ENCODE assay signal across 24 mouse cellular contexts in genomic region chr16:5184956-5185355, GRCm38 (mm10). TPM values are rescaled to one million over a fixed set of nuclear protein-coding genes. Genes with fewer than 3 reads are reported as not detected.
DNase-seq lines count a peak whose midpoint lies in the region; ATAC-seq and TF ChIP-seq lines count a peak whose summit lies in the region.
"Had no signal": no experiment of that assay in that cellular context is flagged by ENCODE, and none has a peak within 500 bp of the region (broad histone marks: within the 10 kb centered on the region; RNA-seq: fewer than 3 reads in every experiment).

No protein-coding gene starts in this region.

- H3K4me1 ChIP-seq in kidney, adult 2 months (ENCODE audit: control insufficient read depth, insufficient read depth, low read length), result no peaks in the 10 kb centered on the region
- H3K4me1 ChIP-seq in thymus, adult 2 months (replicated peaks; ENCODE audit: control insufficient read depth, insufficient read depth, low read length), result no peaks in the 10 kb centered on the region
- H3K4me1 ChIP-seq: hindbrain, embryonic 12.5 days had no signal

- no peaks in the 10 kb centered on the region for H3K27me3 ChIP-seq in kidney, adult 2 months (replicated peaks; ENCODE audit: control insufficient read depth, insufficient read depth, low read length)
- no peaks in the 10 kb centered on the region for H3K27me3 ChIP-seq in thymus, adult 2 months (ENCODE audit: control insufficient read depth, insufficient read depth, low read length)

- H3K36me3 ChIP-seq in kidney, adult 2 months (ENCODE audit: control insufficient read depth, insufficient read depth, low read length), result no peaks in the 10 kb centered on the region
- H3K36me3 ChIP-seq in thymus, adult 2 months (ENCODE audit: control insufficient read depth, insufficient read depth, low read length), result no peaks in the 10 kb centered on the region
- H3K36me3 ChIP-seq: hindbrain, embryonic 12.5 days had no signal

- ATAC-seq in frontal cortex, adult (ENCODE audit: low TSS enrichment), result no peak
- ATAC-seq: CD4-positive, CD25-positive, alpha-beta regulatory T cell, adult 4 months; forebrain, embryonic 16.5 days; inflammation-experienced regulatory T-cells, adult 6 months; Patski had no signal

- no peak for TF ChIP-seq POLR2A in kidney, adult 2 months (IDR thresholded peaks at IDR 0.05; ENCODE audit: low read depth, low read length)
- no peak for TF ChIP-seq POLR2A in thymus, adult 2 months (IDR thresholded peaks at IDR 0.05; ENCODE audit: control insufficient read depth, extremely low read depth, insufficient read depth, low read length, poor library complexity)

- no peak overlapping the region for H3K4me3 ChIP-seq in kidney, adult 2 months (ENCODE audit: insufficient read depth, low read depth, low read length)
- H3K4me3 ChIP-seq in thymus, adult 2 months (ENCODE audit: control insufficient read depth, insufficient read depth, low read length), result no peak overlapping the region
- H3K4me3 ChIP-seq: hindbrain, embryonic 12.5 days; left cerebral cortex, adult 2 months had no signal

- H3K27ac ChIP-seq in kidney, adult 2 months (ENCODE audit: insufficient read depth, low read depth, low read length), result 0 out of 2 replicates have a peak overlapping the region, but pooled peaks have one; percentile 8
- no peak overlapping the region for H3K27ac ChIP-seq in thymus, adult 2 months (ENCODE audit: control insufficient read depth, insufficient read depth, low read length)
- H3K27ac ChIP-seq: hindbrain, embryonic 12.5 days; left cerebral cortex, adult 2 months; stomach, postnatal 0 days had no signal

- DNase-seq in adrenal gland, postnatal 14 days, result peak; percentile 35
- no peak for DNase-seq in adrenal gland, postnatal 25 days
- no peak for DNase-seq in kidney, adult 2 months
- no peak for DNase-seq in kidney, postnatal 36 days
- peak; percentile 65 for DNase-seq in cerebellum, adult 9-11 months
- DNase-seq in thymus, adult 2 months, result no peak
- DNase-seq: heart, postnatal 10 days; kidney, postnatal 25 days; layer of hippocampus, adult 9-11 months; lung, adult 2 months; right cerebral cortex, postnatal 4 days; thymus, postnatal 14 days had no signal

- no peak for TF ChIP-seq CTCF in kidney, adult 2 months (conservative IDR thresholded peaks at IDR 0.05; ENCODE audit: insufficient read depth, insufficient read length, low read depth, low read length)
- no peak for TF ChIP-seq CTCF in thymus, adult 2 months (IDR thresholded peaks at IDR 0.05; ENCODE audit: borderline replicate concordance, control insufficient read depth, extremely low read depth, insufficient read depth, low read length, poor library complexity)

- 81% methylated on average over 5 of the region's 5 CpGs for whole genome bisulfite sequencing in kidney, adult 2 months
- 88% methylated on average over 5 of the region's 5 CpGs for WGBS in thymus, adult 2 months

RNA-seq across cellular contexts. Expression of gene Nagpa, which starts 18.9 kb away (rescaled TPM):
- total RNA-seq in adrenal gland, postnatal 14 days (2021), result 15.9 and 23.3 TPM in 2 replicates
- 30.8 and 31.5 TPM in 2 replicates for total RNA-seq in adrenal gland, postnatal 25 days (2021)
- polyA plus RNA-seq in kidney, adult 2 months (2012; rRNA removed), result 29.4 and 30.5 TPM in 2 replicates
- polyA plus RNA-seq in thymus, adult 2 months (2012; rRNA removed), result 54.8 and 59.7 TPM in 2 replicates

RNA-seq across cellular contexts. Expression of gene AU021092, which starts 37.1 kb away (rescaled TPM):
- total RNA-seq in adrenal gland, postnatal 14 days (2021), result 18.3 and 20.2 TPM in 2 replicates
- total RNA-seq in adrenal gland, postnatal 25 days (2021), result 10.8 and 14.5 TPM in 2 replicates
- 42.5 and 46.4 TPM in 2 replicates for polyA plus RNA-seq in kidney, adult 2 months (2012; rRNA removed)
- polyA plus RNA-seq in thymus, adult 2 months (2012; rRNA removed), result 1.9 and 2.8 TPM in 2 replicates
- total RNA-seq: megakaryocyte-erythroid progenitor cell, adult 5-6 weeks had no signal
- polyA plus RNA-seq: CD4-positive, CD25-positive, alpha-beta regulatory T cell, adult 4 months; inflammation-experienced regulatory T-cells, adult 6 months had no signal

RNA-seq across cellular contexts. Expression of gene Sec14l5, which starts 38.0 kb away (rescaled TPM):
- total RNA-seq in adrenal gland, postnatal 14 days (2021), result 0.07 and 0.19 TPM in 2 replicates
- total RNA-seq in adrenal gland, postnatal 25 days (2021), result 0.15 TPM in 1 of 2 replicates, not detected in the other
- polyA plus RNA-seq in kidney, adult 2 months (2012; rRNA removed), result 0.07 and 0.34 TPM in 2 replicates
- 1.5 and 2.0 TPM in 2 replicates for polyA plus RNA-seq in thymus, adult 2 months (2012; rRNA removed)
- total RNA-seq: megakaryocyte-erythroid progenitor cell, adult 5-6 weeks had no signal
- polyA plus RNA-seq: CD4-positive, CD25-positive, alpha-beta regulatory T cell, adult 4 months; heart, embryonic 11.5 days; inflammation-experienced regulatory T-cells, adult 6 months; limb, embryonic 11.5 days; liver, embryonic 11.5 days; Patski had no signal

RNA-seq across cellular contexts. Expression of gene Alg1, which starts 48.5 kb away (rescaled TPM):
- 29.5 and 32.8 TPM in 2 replicates for total RNA-seq in adrenal gland, postnatal 14 days (2021)
- total RNA-seq in adrenal gland, postnatal 25 days (2021), result 37.8 and 42.6 TPM in 2 replicates
- 71.1 and 81.7 TPM in 2 replicates for polyA plus RNA-seq in kidney, adult 2 months (2012; rRNA removed)
- 61.7 and 71.7 TPM in 2 replicates for polyA plus RNA-seq in thymus, adult 2 months (2012; rRNA removed)

RNA-seq across cellular contexts. Expression of gene Ppl, which starts 52.7 kb away (rescaled TPM):
- 2.7 TPM in 2 replicates for total RNA-seq in adrenal gland, postnatal 14 days (2021)
- 1.5 and 2.2 TPM in 2 replicates for total RNA-seq in adrenal gland, postnatal 25 days (2021)
- polyA plus RNA-seq in kidney, adult 2 months (2012; rRNA removed), result 3.3 and 3.9 TPM in 2 replicates
- 1.0 and 1.3 TPM in 2 replicates for polyA plus RNA-seq in thymus, adult 2 months (2012; rRNA removed)
- total RNA-seq: megakaryocyte-erythroid progenitor cell, adult 5-6 weeks had no signal

Comparison
In these comparisons a context has a peak if more than half of its experiments do, and no peak if none do; other contexts are left out.
1. DNase-seq: peak in adrenal gland, postnatal 14 days (single experiment) and cerebellum, adult 9-11 months (single experiment); none in adrenal gland, postnatal 25 days (single experiment), kidney, adult 2 months (single experiment), kidney, postnatal 36 days (0 of 2) and thymus, adult 2 months (single experiment).